Mouse (Mus musculus): ENCODE measurements around the gene Tmigd3.

DNA sequence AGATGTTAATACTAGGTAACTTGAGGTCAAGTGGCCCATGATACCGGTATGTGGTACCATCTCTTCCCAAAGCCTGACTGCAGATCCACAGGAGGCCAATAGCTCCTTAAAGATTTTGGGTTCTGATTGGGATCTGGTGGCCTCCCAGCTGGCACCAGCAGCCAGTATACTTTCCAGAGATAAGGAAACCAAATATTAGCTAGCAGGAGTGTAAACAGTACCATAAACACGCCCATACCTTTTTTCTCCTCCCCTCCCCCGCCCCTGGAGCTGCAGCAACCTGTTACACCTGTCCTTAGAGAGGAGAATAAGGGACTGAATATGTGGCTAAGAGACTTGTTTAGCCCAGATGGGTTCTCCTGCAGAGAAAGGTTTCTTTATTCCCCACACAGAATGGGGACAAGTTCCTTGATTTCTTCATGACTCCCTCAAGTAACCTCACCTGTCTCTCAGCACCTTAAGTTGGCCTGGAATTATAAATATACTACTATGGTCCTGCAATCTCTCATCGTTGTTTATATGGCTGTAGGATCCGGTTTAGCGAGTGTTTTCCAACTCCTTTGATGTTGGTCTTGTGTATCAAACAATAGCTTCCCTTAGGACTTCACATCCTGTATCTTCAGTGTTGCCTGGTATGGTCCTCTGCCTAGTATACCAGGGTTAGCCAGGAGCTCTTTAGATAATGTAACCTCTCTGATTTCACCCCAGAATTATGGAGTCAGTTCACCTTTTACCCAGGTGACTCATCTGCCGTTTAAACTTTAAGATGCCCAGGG, 24.2 kb upstream of the Tmigd3 start:
- no peak for TF ChIP-seq CTCF (IDR thresholded peaks at IDR 0.05; ENCODE audit: extremely low read depth, insufficient read depth, low read length)
- TF ChIP-seq POLR2A (IDR thresholded peaks at IDR 0.05; ENCODE audit: extremely low read depth, insufficient read depth, low read length), result no peak
